Mouse (Mus musculus) fat pad, adult 2 months (tissue): ENCODE measurements around the gene Eif3k.
"Not testable (repeated sequence)": the region's sequence is repeated elsewhere in the genome, so short reads cannot be mapped to it uniquely, and the experiment has no call there.

Experiments used
- DNase-seq: peaks from one replicate; pipeline ENCODE4 v3.0.0-alpha.2; 2011; ENCODE audit warnings: low read depth, low spot score; ENCODE audit errors: extremely low read depth

The Eif3k gene

GRCm38 (mm10) chr7:28990766-28991273 lies 9.2 kb upstream of the Eif3k start:
- DNase-seq = no peak

GRCm38 (mm10) chr7:28985207-28985606 lies 3.5 kb upstream of the Eif3k start:
- no peak for DNase-seq

GRCm38 (mm10) chr7:28984452-28984851 lies 2.8 kb upstream of the Eif3k start:
- DNase-seq = no peak

GRCm38 (mm10) chr7:28983849-28984248 lies 2.2 kb upstream of the Eif3k start:
- no peak for DNase-seq

- no peak for DNase-seq
These were observed 1.5 kb upstream of the Eif3k start for GRCm38 (mm10) chr7:28983141-28983564.

GRCm38 (mm10) chr7:28982274-28983013 lies 780 bp upstream of the Eif3k start:
- no peak for DNase-seq

- no peak for DNase-seq
These were observed 4.1 kb downstream of the Eif3k start for GRCm38 (mm10) chr7:28977556-28977955.

GRCm38 (mm10) chr7:28973025-28973424 lies 8.6 kb downstream of the Eif3k start:
- DNase-seq = no peak

- no peak for DNase-seq
These were observed 9.1 kb downstream of the Eif3k start for GRCm38 (mm10) chr7:28972542-28972985.

GRCm38 (mm10) chr7:28971770-28972269 lies 9.8 kb downstream of the Eif3k start:
- no peak for DNase-seq

- DNase-seq = no peak
These were observed 10.6 kb downstream of the Eif3k start for GRCm38 (mm10) chr7:28971029-28971428.

- DNase-seq = no peak
These were observed 11.8 kb downstream of the Eif3k start for GRCm38 (mm10) chr7:28969672-28970394.

- no peak for DNase-seq
These were observed 12.4 kb downstream of the Eif3k start for GRCm38 (mm10) chr7:28969271-28969670.

GRCm38 (mm10) chr7:28968120-28968519 lies 13.5 kb downstream of the Eif3k start:
- not testable (repeated sequence) for DNase-seq

- DNase-seq = no peak
These were observed 14.7 kb downstream of the Eif3k start for GRCm38 (mm10) chr7:28966751-28967505.

GRCm38 (mm10) chr7:28966181-28966580 lies 15.5 kb downstream of the Eif3k start:
- DNase-seq = no peak

- no peak for DNase-seq
These were observed 16.3 kb downstream of the Eif3k start for GRCm38 (mm10) chr7:28965346-28965840.

GRCm38 (mm10) chr7:28963399-28963923 lies 18.2 kb downstream of the Eif3k start:
- no peak for DNase-seq

- DNase-seq = no peak
These were observed 19.6 kb downstream of the Eif3k start, which contains the start of gene Actn4 for GRCm38 (mm10) chr7:28961927-28962670. Actn4 (minus strand) TSS chr7:28962340.

- no peak for DNase-seq
These were observed 20.1 kb downstream of the Eif3k start for GRCm38 (mm10) chr7:28961584-28961926.
